Mouse (Mus musculus) lung, postnatal 0 days (tissue): ENCODE measurements at regions not wholly inside any gene's neighbourhood (a gene's known extent, or its start where the extent isn't known, plus 50 kb on each side); places are given as distances from the start of the nearest gene placed in this dataset.

ENCODE experiments used
- CTCF ChIP-seq: IDR thresholded peaks from 2 replicates; pipeline ENCODE4 v1.5.1; 2016; ENCODE audit warnings: antibody characterized with exemption, mild to moderate bottlenecking
- EP300 ChIP-seq: IDR thresholded peaks from 2 replicates; pipeline ENCODE4 v1.6.1; 2016; ENCODE audit warnings: antibody characterized with exemption, mild to moderate bottlenecking, control low read depth

GRCm38 (mm10) chrX:11924639-11925302 is 235.4 kb downstream of the Bcor start:
- TF ChIP-seq EP300 (no peak), CTCF (no peak)
